Mouse (Mus musculus) kidney, embryonic 14.5 days (tissue): ENCODE results near the gene Snrnp35. TPM values are rescaled to one million over a fixed set of nuclear protein-coding genes. Genes with fewer than 3 reads are reported as not detected.
"Not testable (repeated sequence)": the region's sequence is repeated elsewhere in the genome, so short reads cannot be mapped to it uniquely, and the experiment has no call there.

Source experiments
- ATAC-seq: fragments of 200-750 bp; cut with Nextera tagmentation; 2 replicates; pipeline ENCODE4 v1.8.0; 2017; ENCODE audit warnings: moderate number of reproducible peaks, mild to moderate bottlenecking, moderate TSS enrichment, moderate library complexity; ENCODE audit not compliant: low FRiP score, low TSS enrichment
- H3K27ac ChIP-seq: fragments of 300-500 bp; sonication (generic); 2 replicates; pipeline ENCODE4 v1.5.1; 2014; ENCODE audit warnings: low read depth, mild to moderate bottlenecking, low read length, moderate library complexity, mixed read lengths
- H3K27me3 ChIP-seq: fragments of 300-500 bp; sonication (generic); 2 replicates; pipeline ENCODE4 v1.6.1; 2014; ENCODE audit warnings: mild to moderate bottlenecking, low read length; ENCODE audit not compliant: control insufficient read depth, insufficient read depth
- H3K36me3 ChIP-seq: fragments of 300-500 bp; sonication (generic); 2 replicates; pipeline ENCODE4 v1.6.1; 2014; ENCODE audit warnings: low read length, mixed read lengths; ENCODE audit not compliant: control insufficient read depth, insufficient read depth
- H3K4me1 ChIP-seq: fragments of 300-500 bp; sonication (generic); 2 replicates; pipeline ENCODE4 v1.6.1; 2014; ENCODE audit warnings: low read length, mixed read lengths; ENCODE audit not compliant: control insufficient read depth, insufficient read depth
- H3K4me2 ChIP-seq: fragments of 300-500 bp; sonication (generic); replicated peaks from 2 replicates; pipeline ENCODE4 v1.6.1; 2014; ENCODE audit warnings: low read depth, mild to moderate bottlenecking, low read length
- H3K4me3 ChIP-seq: fragments of 300-500 bp; sonication (generic); 2 replicates; pipeline ENCODE4 v1.5.1; 2014; ENCODE audit warnings: mild to moderate bottlenecking, low read length
- H3K9ac ChIP-seq: fragments of 300-500 bp; sonication (generic); 2 replicates; pipeline ENCODE4 v1.6.1; 2014; ENCODE audit warnings: low read depth, mild to moderate bottlenecking, low read length, moderate library complexity
- H3K9me3 ChIP-seq: fragments of 300-500 bp; sonication (generic); 2 replicates; pipeline ENCODE4 v1.6.1; 2016; ENCODE audit warnings: low read length; ENCODE audit not compliant: control insufficient read depth
- WGBS: fragments of 180-500 bp; shearing (Covaris S2); extraction: QIAGEN DNeasy Blood & Tissue Kit; methylation state at CpG from one replicate; pipeline ENCODE4 v1.1.7; 2014; 5-methylcytosine and 5-hydroxymethylcytosine counted together
- polyA plus RNA-seq: library from polyadenylated mRNA; unstranded; fragments of >200 nt; fragmentation: Nextera tagmentation; extraction: Ambion mirVana; gene quantifications from 2 replicates; pipeline ENCODE4 v1.2.1, GENCODE M21; 2014

The Snrnp35 gene
- polyA plus RNA-seq, 1 experiment from 2014 or later, result 12.8 TPM

GRCm38 (mm10) chr5:124456762-124457161 is 26.2 kb upstream of the Snrnp35 start:
- Histone ChIP-seq H3K9ac (no peak overlapping the region), H3K36me3 (peaks cover 92% of the 10 kb centered on the region), H3K9me3 (no peaks in the 10 kb centered on the region), H3K27ac (no peak overlapping the region), H3K4me2 (no peak overlapping the region), H3K4me3 (no peak overlapping the region), H3K27me3 (no peaks in the 10 kb centered on the region), H3K4me1 (0 out of 2 replicates have a peak, but pooled peaks cover 5% of the 10 kb centered on the region)
- WGBS, result 91% methylated on average over 6 of the region's 6 CpGs
- no peak for ATAC-seq

- not testable (repeated sequence) for H3K27me3 ChIP-seq, H3K9ac ChIP-seq, H3K4me3 ChIP-seq, H3K4me2 ChIP-seq, H3K9me3 ChIP-seq, H3K27ac ChIP-seq, H3K4me1 ChIP-seq, ATAC-seq
- WGBS, result 89% methylated on average over 14 of the region's 14 CpGs
- H3K36me3 ChIP-seq, result peaks cover 71% of the 10 kb centered on the region
Measured at GRCm38 (mm10) chr5:124460922-124461321, 22.0 kb upstream of the Snrnp35 start.

- no peak overlapping the region for H3K9ac ChIP-seq
- H3K4me1 ChIP-seq, result no peaks in the 10 kb centered on the region
- H3K4me2 ChIP-seq, result no peak overlapping the region
- no peak overlapping the region for H3K27ac ChIP-seq
- 89% methylated on average over 8 of the region's 8 CpGs for WGBS
- no peaks in the 10 kb centered on the region for H3K27me3 ChIP-seq
- H3K9me3 ChIP-seq, result no peaks in the 10 kb centered on the region
- H3K4me3 ChIP-seq, result no peak overlapping the region
- H3K36me3 ChIP-seq, result peaks cover 56% of the 10 kb centered on the region
- ATAC-seq, result no peak
Measured at GRCm38 (mm10) chr5:124462297-124463025, 20.5 kb upstream of the Snrnp35 start.

GRCm38 (mm10) chr5:124463462-124463861 is 19.5 kb upstream of the Snrnp35 start:
- no peaks in the 10 kb centered on the region for H3K4me1 ChIP-seq
- no peaks in the 10 kb centered on the region for H3K9me3 ChIP-seq
- no peak overlapping the region for H3K9ac ChIP-seq
- H3K4me3 ChIP-seq, result no peak overlapping the region
- WGBS, result 85% methylated on average over 5 of the region's 5 CpGs
- ATAC-seq, result no peak
- H3K36me3 ChIP-seq, result peaks cover 54% of the 10 kb centered on the region
- no peak overlapping the region for H3K4me2 ChIP-seq
- no peak overlapping the region for H3K27ac ChIP-seq
- H3K27me3 ChIP-seq, result no peaks in the 10 kb centered on the region

GRCm38 (mm10) chr5:124464905-124465304 is 18.0 kb upstream of the Snrnp35 start:
- H3K36me3 ChIP-seq, result peaks cover 46% of the 10 kb centered on the region
- no peak overlapping the region for H3K9ac ChIP-seq
- no peak overlapping the region for H3K27ac ChIP-seq
- no peaks in the 10 kb centered on the region for H3K9me3 ChIP-seq
- no peaks in the 10 kb centered on the region for H3K27me3 ChIP-seq
- no peak overlapping the region for H3K4me3 ChIP-seq
- H3K4me2 ChIP-seq, result no peak overlapping the region
- no peaks in the 10 kb centered on the region for H3K4me1 ChIP-seq
- no peak for ATAC-seq

GRCm38 (mm10) chr5:124467766-124468165 is 15.2 kb upstream of the Snrnp35 start:
- Histone ChIP-seq H3K9ac (no peak overlapping the region), H3K4me2 (no peak overlapping the region), H3K27me3 (no peaks in the 10 kb centered on the region), H3K27ac (no peak overlapping the region), H3K4me3 (no peak overlapping the region), H3K9me3 (no peaks in the 10 kb centered on the region), H3K4me1 (no peaks in the 10 kb centered on the region), H3K36me3 (peaks cover 20% of the 10 kb centered on the region; the same call in 1 of the 2 replicates)
- WGBS, result 86% methylated on average over 1 of the region's 1 CpGs
- no peak for ATAC-seq

GRCm38 (mm10) chr5:124468365-124468764 is 14.6 kb upstream of the Snrnp35 start:
- Histone ChIP-seq H3K27me3 (no peaks in the 10 kb centered on the region), H3K9me3 (no peaks in the 10 kb centered on the region), H3K9ac (no peak overlapping the region), H3K4me2 (no peak overlapping the region), H3K27ac (no peak overlapping the region), H3K36me3 (peaks cover 16% of the 10 kb centered on the region; the same call in 1 of the 2 replicates), H3K4me1 (no peaks in the 10 kb centered on the region), H3K4me3 (no peak overlapping the region)
- 92% methylated on average over 7 of the region's 7 CpGs for WGBS
- no peak for ATAC-seq

GRCm38 (mm10) chr5:124469486-124469885 is 13.4 kb upstream of the Snrnp35 start:
- 96% methylated on average over 6 of the region's 6 CpGs for WGBS
- Histone ChIP-seq H3K4me1 (no peaks in the 10 kb centered on the region), H3K36me3 (peaks cover 12% of the 10 kb centered on the region; the same call in 1 of the 2 replicates), H3K4me2 (no peak overlapping the region), H3K4me3 (no peak overlapping the region), H3K9me3 (no peaks in the 10 kb centered on the region), H3K27me3 (no peaks in the 10 kb centered on the region), H3K27ac (no peak overlapping the region), H3K9ac (no peak overlapping the region)
- no peak for ATAC-seq

- ATAC-seq, result no peak
- no peak overlapping the region for H3K4me2 ChIP-seq
- H3K9ac ChIP-seq, result no peak overlapping the region
- H3K27ac ChIP-seq, result no peak overlapping the region
- WGBS, result 87% methylated on average over 6 of the region's 6 CpGs
- no peaks in the 10 kb centered on the region for H3K27me3 ChIP-seq
- H3K4me1 ChIP-seq, result no peaks in the 10 kb centered on the region
- H3K36me3 ChIP-seq, result peaks cover 12% of the 10 kb centered on the region; the same call in 1 of the 2 replicates
- no peak overlapping the region for H3K4me3 ChIP-seq
- H3K9me3 ChIP-seq, result no peaks in the 10 kb centered on the region
Measured at GRCm38 (mm10) chr5:124470591-124471171, 12.3 kb upstream of the Snrnp35 start.
